Mouse (Mus musculus): ENCODE measurements around the gene Cfap58. TPM values are rescaled to one million over a fixed set of nuclear protein-coding genes. Genes with fewer than 3 reads are reported as not detected.

Cfap58 gene
- total RNA-seq, 2 experiments from 2014 or later: not detected

- ATAC-seq (replicated peaks; ENCODE audit: poor library complexity, severe bottlenecking): 0 out of 2 replicates have a peak, but pooled peaks have one; percentile 6
These were observed 22.2 kb upstream of the Cfap58 start for GRCm38 (mm10) chr19:47915251-47915650.

DNA sequence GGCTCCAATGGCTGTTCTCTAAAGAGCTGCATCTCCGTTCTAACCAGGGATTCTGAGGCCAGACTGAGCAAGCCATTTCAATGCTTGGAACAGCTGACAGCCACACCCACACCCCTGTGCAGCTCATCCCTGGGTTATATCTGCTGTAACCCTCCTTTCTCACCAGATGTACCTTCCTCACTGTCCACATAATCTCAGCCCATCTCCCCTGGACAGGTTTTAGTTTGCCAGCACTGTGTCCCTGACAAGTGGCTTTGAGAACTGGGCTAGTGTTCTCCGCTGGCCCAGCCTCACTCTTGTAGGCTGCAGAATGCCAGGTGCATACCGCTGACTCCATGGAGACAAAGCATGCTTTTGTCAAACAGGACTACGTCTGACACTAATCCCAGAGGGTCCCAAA lies 20.1 kb upstream of the Cfap58 start:
- no peak for ATAC-seq (replicated peaks; ENCODE audit: poor library complexity, severe bottlenecking)

GRCm38 (mm10) chr19:47918016-47918415 lies 19.5 kb upstream of the Cfap58 start:
- no peak for ATAC-seq (replicated peaks; ENCODE audit: poor library complexity, severe bottlenecking)

DNA sequence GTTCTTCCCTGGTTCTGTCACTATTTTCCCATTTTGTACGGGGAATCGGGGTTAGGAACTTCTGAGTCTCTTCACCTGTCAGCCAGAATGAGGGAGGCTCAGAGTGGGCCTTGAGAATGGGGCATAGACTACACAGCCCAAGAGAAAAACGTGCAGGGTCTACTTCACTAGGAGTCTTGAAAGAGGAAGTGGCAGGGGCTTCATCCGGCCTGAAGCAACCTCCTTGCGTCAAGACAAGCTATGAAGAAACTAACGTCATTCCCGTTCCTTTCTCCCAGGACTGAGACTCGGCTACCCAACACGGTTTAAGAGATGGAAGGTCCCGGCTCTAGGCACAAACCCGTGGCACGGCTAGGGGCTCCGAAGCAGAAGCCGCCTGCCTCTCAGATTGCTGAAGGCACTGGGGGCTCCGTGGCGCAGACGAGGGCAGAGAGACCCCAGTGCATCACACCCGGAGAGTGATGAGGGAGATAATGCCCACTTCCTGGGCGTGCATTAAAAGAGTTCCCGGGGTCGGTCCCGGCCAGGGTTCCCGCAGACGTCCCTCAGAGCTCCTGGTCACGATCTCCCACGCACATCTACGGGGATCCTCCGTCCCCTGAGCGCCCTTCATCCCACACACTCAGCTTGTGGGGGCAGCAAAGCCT lies 18.9 kb upstream of the Cfap58 start:
- peak; percentile 74 for ATAC-seq (replicated peaks; ENCODE audit: poor library complexity, severe bottlenecking)

DNA sequence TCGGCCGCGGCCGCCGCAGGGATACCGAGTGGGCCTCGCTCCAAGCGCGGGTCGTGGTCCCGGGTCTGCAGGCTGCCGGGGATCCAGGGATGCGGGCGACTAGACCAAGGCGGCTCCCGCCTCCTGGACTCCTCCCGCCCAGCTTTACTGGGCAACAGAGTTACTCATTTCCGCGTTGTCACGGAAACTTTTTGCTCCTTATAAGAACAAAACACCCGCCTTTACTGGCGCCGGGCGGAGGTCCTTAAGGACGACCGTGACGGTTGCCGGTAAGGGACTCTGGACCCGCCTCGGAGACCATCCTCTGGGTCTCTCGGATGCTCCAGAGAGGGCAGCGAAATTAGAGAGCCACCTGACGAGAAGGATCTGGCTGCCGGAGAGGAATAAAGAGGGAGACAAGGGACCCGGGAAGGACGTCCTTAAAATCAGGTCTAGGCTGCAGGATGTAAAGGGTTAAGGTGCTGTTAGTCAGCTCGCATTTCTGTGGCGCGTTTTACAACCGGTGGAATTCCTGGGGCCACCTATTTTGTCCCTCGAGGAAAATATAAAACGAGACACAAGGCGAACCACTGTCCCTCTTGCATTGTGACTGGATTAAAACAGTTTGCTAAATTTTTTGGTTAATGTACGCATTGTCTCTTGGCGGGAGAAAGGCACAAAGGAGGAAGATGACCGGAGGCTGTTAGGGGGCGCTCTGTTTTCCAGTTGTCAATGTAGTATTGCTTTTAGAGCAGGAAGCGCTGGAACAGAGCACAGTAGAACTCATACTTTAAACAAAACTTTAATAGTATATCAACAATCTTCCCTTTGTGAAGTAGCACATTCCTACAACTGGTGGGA lies 18.1 kb upstream of the Cfap58 start, which contains the start of the genes Cfap43 and Itprip:
Gene Cfap43 (minus strand): TSS at position 162 of the 840 bp plus-strand sequence.
Gene Itprip (minus strand): TSS at position 174 of the 840 bp plus-strand sequence.
- peak; percentile 65 for ATAC-seq (replicated peaks; ENCODE audit: poor library complexity, severe bottlenecking)

- no peak for ATAC-seq (replicated peaks; ENCODE audit: poor library complexity, severe bottlenecking)
These were observed 17.5 kb upstream of the Cfap58 start for GRCm38 (mm10) chr19:47919966-47920375.

- ATAC-seq (replicated peaks; ENCODE audit: poor library complexity, severe bottlenecking): no peak
These were observed 11.7 kb upstream of the Cfap58 start for GRCm38 (mm10) chr19:47925819-47926218.

GRCm38 (mm10) chr19:47927032-47927431 lies 10.4 kb upstream of the Cfap58 start:
- no peak for ATAC-seq (replicated peaks; ENCODE audit: poor library complexity, severe bottlenecking)

DNA sequence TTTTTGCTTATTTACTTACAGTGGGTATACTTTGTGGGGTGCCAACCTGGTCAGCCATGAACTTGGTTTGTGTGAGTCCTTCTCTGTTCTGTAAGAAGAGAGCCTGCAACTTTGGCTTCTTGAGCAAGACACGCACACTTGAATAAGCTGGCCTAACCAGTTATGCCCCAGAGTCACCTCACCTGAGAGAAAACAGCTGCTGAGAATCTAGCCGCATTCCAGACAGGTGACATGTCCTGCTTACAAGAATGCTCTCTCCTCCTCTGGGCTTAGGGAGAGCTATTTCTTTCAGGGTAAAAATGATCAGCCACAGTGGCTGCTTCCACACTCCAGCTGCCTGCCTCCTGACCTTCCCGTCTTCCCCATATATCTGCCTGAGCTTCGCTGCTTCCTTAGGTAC lies 8.4 kb upstream of the Cfap58 start:
- ATAC-seq (replicated peaks; ENCODE audit: poor library complexity, severe bottlenecking): no peak

DNA sequence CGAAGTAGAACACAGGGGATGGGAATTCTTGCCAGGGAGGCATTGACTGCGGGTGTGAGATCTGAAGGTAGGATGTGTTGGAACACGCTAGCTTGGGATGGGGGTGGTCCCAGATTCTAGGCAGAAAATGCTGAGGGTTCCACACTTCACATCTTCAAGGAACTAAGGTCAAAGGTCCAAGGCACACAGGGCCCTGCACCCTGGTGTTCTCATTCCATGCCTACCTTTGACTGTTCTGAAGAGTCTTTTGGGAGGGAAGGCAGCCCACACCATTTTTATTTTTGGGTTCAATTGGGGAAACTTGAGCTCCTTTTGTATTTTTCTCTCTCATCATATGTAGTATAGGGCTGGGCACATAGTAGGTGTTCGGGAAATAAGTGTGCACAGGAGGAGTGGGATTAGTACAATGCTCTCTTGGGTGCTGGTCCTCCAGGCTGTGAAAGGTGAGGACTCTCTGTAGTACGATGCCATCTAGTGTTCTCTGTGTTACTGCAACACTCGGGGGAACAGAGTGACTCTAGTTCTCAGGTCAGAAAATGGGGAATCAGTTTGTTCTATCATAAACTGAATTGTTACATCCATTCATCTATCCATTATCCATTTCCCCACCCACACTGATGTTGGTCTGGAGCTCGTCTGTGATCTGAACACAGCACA lies 5.4 kb upstream of the Cfap58 start:
- ATAC-seq (replicated peaks; ENCODE audit: poor library complexity, severe bottlenecking): peak; percentile 77

GRCm38 (mm10) chr19:47934146-47934545 lies 3.3 kb upstream of the Cfap58 start:
- ATAC-seq (replicated peaks; ENCODE audit: poor library complexity, severe bottlenecking): no peak

- ATAC-seq (replicated peaks; ENCODE audit: poor library complexity, severe bottlenecking): no peak
These were observed 2.7 kb upstream of the Cfap58 start for GRCm38 (mm10) chr19:47934636-47935238.

DNA sequence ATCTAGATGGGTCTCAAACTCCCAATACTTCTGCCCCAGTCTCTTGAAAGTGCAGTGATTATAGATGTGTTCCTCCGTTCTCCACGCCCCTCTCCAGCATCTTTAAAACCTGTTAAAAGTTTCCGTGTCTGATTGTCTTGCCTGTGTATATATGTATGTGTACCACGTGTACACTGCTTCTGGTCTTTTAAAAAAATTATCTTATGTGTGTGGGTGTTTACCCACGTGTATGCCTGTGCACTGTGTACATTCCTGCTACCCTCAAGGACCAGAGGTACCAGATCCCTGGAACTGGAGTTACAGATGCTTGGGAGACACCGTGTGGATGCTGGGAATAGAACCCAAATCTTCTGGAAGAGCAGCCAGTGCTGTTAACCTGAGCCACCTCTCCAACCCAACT lies 1.9 kb upstream of the Cfap58 start:
- no peak for ATAC-seq (replicated peaks; ENCODE audit: poor library complexity, severe bottlenecking)

GRCm38 (mm10) chr19:47936490-47936889 lies 985 bp upstream of the Cfap58 start:
- ATAC-seq (replicated peaks; ENCODE audit: poor library complexity, severe bottlenecking): peak; percentile 49

DNA sequence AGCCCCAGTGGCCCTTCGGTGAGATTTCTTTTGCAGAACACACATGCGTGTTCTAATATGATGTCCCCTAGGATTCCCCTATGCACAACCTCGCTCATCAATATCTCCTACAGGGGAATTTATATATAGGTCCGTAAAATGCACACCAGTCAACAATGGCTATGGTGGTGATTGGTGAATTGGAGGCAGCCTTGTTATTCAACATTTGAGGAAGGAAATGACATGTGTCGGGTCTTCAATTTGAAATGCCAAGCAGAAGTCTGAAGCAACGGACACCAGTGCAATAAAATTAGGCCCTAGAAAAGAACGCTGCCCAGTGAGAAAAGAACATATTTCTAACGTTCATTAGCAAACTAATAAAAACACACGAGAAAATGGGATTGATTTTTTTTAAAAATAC lies 537 bp upstream of the Cfap58 start:
- ATAC-seq (replicated peaks; ENCODE audit: poor library complexity, severe bottlenecking): peak; percentile 63

DNA sequence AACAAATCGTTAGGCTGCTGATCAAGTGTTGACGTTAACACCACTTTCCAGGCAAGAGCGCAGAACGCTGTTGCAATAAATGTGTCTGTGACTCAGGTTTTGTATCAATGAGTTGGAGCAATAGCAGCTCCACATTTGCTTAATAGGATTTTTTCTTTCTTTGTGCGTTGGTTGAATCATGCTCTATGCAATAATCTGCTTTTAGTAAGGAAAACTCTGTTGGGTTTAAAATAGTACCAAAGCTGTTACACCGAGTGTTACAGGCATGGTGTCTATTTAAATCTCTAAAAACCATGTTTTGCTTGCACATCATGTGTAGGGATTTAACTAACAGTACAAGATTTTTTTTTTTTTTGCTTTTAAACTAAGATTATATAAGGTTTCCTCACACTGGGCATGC lies 1.9 kb downstream of the Cfap58 start:
- no peak for ATAC-seq (replicated peaks; ENCODE audit: poor library complexity, severe bottlenecking)

GRCm38 (mm10) chr19:47946821-47947465 lies 9.5 kb downstream of the Cfap58 start:
- no peak for ATAC-seq (replicated peaks; ENCODE audit: poor library complexity, severe bottlenecking)

- ATAC-seq (replicated peaks; ENCODE audit: poor library complexity, severe bottlenecking): no peak
These were observed 13.5 kb downstream of the Cfap58 start for GRCm38 (mm10) chr19:47950946-47951345.

DNA sequence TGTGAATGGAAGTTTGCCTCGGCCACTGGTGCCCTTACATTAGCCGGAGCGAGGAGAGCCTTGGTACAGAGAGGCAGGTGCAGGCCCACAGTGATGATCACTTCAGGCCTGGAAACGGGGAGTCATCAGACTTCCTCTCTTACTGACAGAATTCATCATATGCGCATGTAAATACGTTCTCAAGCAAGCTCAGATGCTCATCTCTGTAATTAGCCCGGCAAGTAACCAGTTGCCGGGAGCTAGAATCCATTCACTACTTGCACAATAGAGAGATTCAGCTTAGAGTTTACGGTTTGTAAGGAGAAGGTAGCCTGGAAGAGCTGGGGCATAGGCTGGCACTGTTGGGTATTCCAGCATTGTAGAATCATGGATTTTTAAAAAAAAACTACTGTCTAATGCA lies 15.7 kb downstream of the Cfap58 start:
- ATAC-seq (replicated peaks; ENCODE audit: poor library complexity, severe bottlenecking): no peak

GRCm38 (mm10) chr19:47958181-47958580 lies 20.7 kb downstream of the Cfap58 start:
- no peak for ATAC-seq (replicated peaks; ENCODE audit: poor library complexity, severe bottlenecking)
